In genomic region chr9:88438237-88438554, GRCm38 (mm10) we compare ENCODE assay signal across 8 mouse cellular contexts. TPM values are rescaled to one million over a fixed set of nuclear protein-coding genes. Genes with fewer than 3 reads are reported as not detected.
DNase-seq lines count a peak whose midpoint lies in the region; ATAC-seq and TF ChIP-seq lines count a peak whose summit lies in the region.

No protein-coding gene starts in this region.

- H3K4me3 ChIP-seq in kidney, embryonic 16.5 days (ENCODE audit: low read length), result peak overlapping the region; percentile 55
- peak overlapping the region; percentile 81 for H3K4me3 ChIP-seq in forebrain, postnatal 0 days (ENCODE audit: low read depth, low read length)

- peak; percentile 10 for ATAC-seq in kidney, embryonic 16.5 days (ENCODE audit: low FRiP score, low TSS enrichment)
- no peak for ATAC-seq in forebrain, postnatal 0 days
- ATAC-seq in megakaryocyte, adult 5-6 weeks (ENCODE audit: poor library complexity, severe bottlenecking), result peak; percentile 20

- no peaks in the 10 kb centered on the region for H3K9me3 ChIP-seq in kidney, embryonic 16.5 days (ENCODE audit: low read length)
- H3K9me3 ChIP-seq in forebrain, postnatal 0 days (ENCODE audit: low read length), result no peaks in the 10 kb centered on the region

- H3K27me3 ChIP-seq in kidney, embryonic 16.5 days (ENCODE audit: insufficient read depth, low read length), result no peaks in the 10 kb centered on the region
- H3K27me3 ChIP-seq in forebrain, postnatal 0 days (ENCODE audit: insufficient read depth, low read length), result no peaks in the 10 kb centered on the region

- 0 out of 2 replicates have a peak, but pooled peaks cover 13% of the 10 kb centered on the region for H3K4me1 ChIP-seq in kidney, embryonic 16.5 days (ENCODE audit: insufficient read depth, low read length)
- no peaks in the 10 kb centered on the region for H3K4me1 ChIP-seq in forebrain, postnatal 0 days (ENCODE audit: insufficient read depth)

- 1% methylated on average over 15 of the region's 15 CpGs for WGBS in kidney, embryonic 16.5 days
- WGBS in forebrain, postnatal 0 days, result 1% methylated on average over 15 of the region's 15 CpGs

- no peak for DNase-seq in kidney, postnatal 4 days
- peak; percentile 11 for DNase-seq in WW6 (ENCODE audit: low read depth, low spot score)
- DNase-seq in forebrain, postnatal 0 days, result no peak
- no peak for DNase-seq in retina, embryonic 14.5 days (ENCODE audit: low spot score)
- no peak for DNase-seq in adipocyte (ENCODE audit: low spot score)
- DNase-seq in thymus, postnatal 36 days, result no peak

- no peaks in the 10 kb centered on the region for H3K36me3 ChIP-seq in kidney, embryonic 16.5 days (ENCODE audit: insufficient read depth, low read length)
- no peaks in the 10 kb centered on the region for H3K36me3 ChIP-seq in forebrain, postnatal 0 days (ENCODE audit: insufficient read depth)

- H3K4me2 ChIP-seq in kidney, embryonic 16.5 days (replicated peaks; ENCODE audit: low read depth, low read length), result peak overlapping the region; percentile 88
- peak overlapping the region; percentile 87 for H3K4me2 ChIP-seq in forebrain, postnatal 0 days (ENCODE audit: low read depth)

- H3K9ac ChIP-seq in kidney, embryonic 16.5 days (replicated peaks; ENCODE audit: low read length), result peak overlapping the region; percentile 81
- peak overlapping the region; percentile 84 for H3K9ac ChIP-seq in forebrain, postnatal 0 days

- no peak for TF ChIP-seq CTCF in forebrain, postnatal 0 days (IDR thresholded peaks at IDR 0.05; ENCODE audit: low read depth)

- peak overlapping the region; percentile 92 for H3K27ac ChIP-seq in kidney, embryonic 16.5 days (ENCODE audit: low read length)
- H3K27ac ChIP-seq in forebrain, postnatal 0 days (ENCODE audit: low read depth, low read length), result peak overlapping the region; percentile 91

RNA-seq across cellular contexts. Expression of gene Snx14, which starts 0.6 kb away (rescaled TPM):
- 32.1 and 32.9 TPM in 2 replicates for polyA plus RNA-seq in kidney, embryonic 16.5 days (2015; fragmentation: Nextera tagmentation; extraction: Ambion mirVana)
- 30.2 and 31.3 TPM in 2 replicates for total RNA-seq in forebrain, postnatal 0 days (2014; rRNA removed)
- polyA plus RNA-seq in forebrain, postnatal 0 days (2015; fragmentation: Nextera tagmentation; extraction: Ambion mirVana), result 17.8 and 25.3 TPM in 2 replicates
- total RNA-seq in megakaryocyte, adult 5-6 weeks (2015), result 30.2 and 32.0 TPM in 2 replicates
- total RNA-seq in megakaryocyte, adult 5-6 weeks (2017), result 21.1 and 21.6 TPM in 2 replicates

RNA-seq across cellular contexts. Expression of gene Gm20537, which starts 18.2 kb away (rescaled TPM):
- polyA plus RNA-seq in kidney, embryonic 16.5 days (2015; fragmentation: Nextera tagmentation; extraction: Ambion mirVana), result 0.31 and 1.3 TPM in 2 replicates
- 0.38 and 2.2 TPM in 2 replicates for total RNA-seq in forebrain, postnatal 0 days (2014; rRNA removed)
- polyA plus RNA-seq in forebrain, postnatal 0 days (2015; fragmentation: Nextera tagmentation; extraction: Ambion mirVana), result not detected in 2 replicates
- 0.64 TPM in 1 of 2 replicates, not detected in the other for total RNA-seq in megakaryocyte, adult 5-6 weeks (2015)
- not detected in 2 replicates for total RNA-seq in megakaryocyte, adult 5-6 weeks (2017)

RNA-seq across cellular contexts. Expression of gene Syncrip, which starts 44.2 kb away (rescaled TPM):
- 91.9 and 99.8 TPM in 2 replicates for polyA plus RNA-seq in kidney, embryonic 16.5 days (2015; fragmentation: Nextera tagmentation; extraction: Ambion mirVana)
- 138 and 149 TPM in 2 replicates for total RNA-seq in forebrain, postnatal 0 days (2014; rRNA removed)
- polyA plus RNA-seq in forebrain, postnatal 0 days (2015; fragmentation: Nextera tagmentation; extraction: Ambion mirVana), result 82.5 and 86.4 TPM in 2 replicates
- 113 and 121 TPM in 2 replicates for total RNA-seq in megakaryocyte, adult 5-6 weeks (2015)
- 116 and 128 TPM in 2 replicates for total RNA-seq in megakaryocyte, adult 5-6 weeks (2017)
